Comparison of ENCODE assay signal across 12 mouse cellular contexts in the genomic region with DNA sequence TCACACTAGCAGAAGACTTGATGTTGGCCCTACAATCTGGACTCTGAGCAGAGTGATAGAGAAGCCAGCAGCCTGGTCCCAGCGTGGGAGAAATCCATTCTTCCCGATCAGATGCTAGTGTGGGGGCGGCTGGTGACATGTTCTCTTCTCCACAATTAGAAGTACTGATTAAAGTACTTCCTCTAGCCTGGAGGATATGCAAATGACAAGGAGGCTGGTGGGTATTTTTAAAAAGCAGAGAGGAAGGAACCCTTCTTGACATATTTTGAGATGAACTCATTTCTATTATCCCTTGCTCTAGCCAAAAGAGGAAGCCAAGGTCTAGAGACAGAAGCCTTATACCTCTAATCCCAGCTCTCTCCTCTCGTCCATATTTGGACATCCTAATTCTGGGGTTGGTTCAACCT. TPM values are rescaled to one million over a fixed set of nuclear protein-coding genes. Genes with fewer than 3 reads are reported as not detected.
A peak's percentile ranks its signal among the peaks of the same experiment; 100 is the strongest.
DNase-seq lines count a peak whose midpoint lies in the region; ATAC-seq and TF ChIP-seq lines count a peak whose summit lies in the region.
"Had no signal": no experiment of that assay in that cellular context is flagged by ENCODE, and none has a peak within 500 bp of the region (broad histone marks: within the 10 kb centered on the region; RNA-seq: fewer than 3 reads in every experiment).

No protein-coding gene starts in this region.

- no peaks in the 10 kb centered on the region for H3K9me3 ChIP-seq in midbrain, embryonic 16.5 days (replicated peaks; ENCODE audit: control insufficient read depth, low read length, poor library complexity, severe bottlenecking)
- H3K9me3 ChIP-seq: liver, embryonic 13.5 days had no signal

- TF ChIP-seq CTCF in bone marrow macrophage, adult 2 months (IDR thresholded peaks at IDR 0.05; ENCODE audit: low read depth, low read length), result no peak

- no peaks in the 10 kb centered on the region for H3K36me3 ChIP-seq in midbrain, embryonic 16.5 days (ENCODE audit: control insufficient read depth, insufficient read depth, low read length)
- H3K36me3 ChIP-seq: liver, embryonic 13.5 days had no signal

- ATAC-seq in monocyte, adult 5-6 weeks (replicated peaks; ENCODE audit: insufficient number of reproducible peaks, low FRiP score, low TSS enrichment, poor library complexity, severe bottlenecking), result peak; percentile 75
- ATAC-seq in midbrain, embryonic 16.5 days, result no peak
- ATAC-seq in megakaryocyte-erythroid progenitor cell, adult 5-6 weeks (replicated peaks; ENCODE audit: low FRiP score, low TSS enrichment, poor library complexity, severe bottlenecking), result no peak

- WGBS in midbrain, embryonic 16.5 days, result 88% methylated on average over 4 of the region's 4 CpGs

- no peak overlapping the region for H3K4me3 ChIP-seq in bone marrow macrophage, adult 2 months (ENCODE audit: insufficient read depth, low read length)
- no peak overlapping the region for H3K4me3 ChIP-seq in midbrain, embryonic 16.5 days (ENCODE audit: low read depth, low read length)
- H3K4me3 ChIP-seq: liver, embryonic 13.5 days; megakaryocyte, embryonic 14.5 days had no signal

- H3K4me2 ChIP-seq in midbrain, embryonic 16.5 days (ENCODE audit: low read length), result no peak overlapping the region
- H3K4me2 ChIP-seq: liver, embryonic 13.5 days had no signal

- H3K9ac ChIP-seq in midbrain, embryonic 16.5 days (ENCODE audit: low read depth, low read length), result no peak overlapping the region
- H3K9ac ChIP-seq: liver, embryonic 13.5 days had no signal

- no peak for TF ChIP-seq POLR2A in bone marrow macrophage, adult 2 months (IDR thresholded peaks at IDR 0.05; ENCODE audit: borderline replicate concordance, low read depth, low read length)

- H3K27me3 ChIP-seq in midbrain, embryonic 16.5 days (ENCODE audit: control insufficient read depth, insufficient read depth, low read depth, low read length), result no peaks in the 10 kb centered on the region
- H3K27me3 ChIP-seq: liver, embryonic 13.5 days; megakaryocyte, embryonic 14.5 days had no signal

- peaks cover 27% of the 10 kb centered on the region for H3K4me1 ChIP-seq in bone marrow macrophage, adult 2 months (ENCODE audit: control insufficient read depth, insufficient read depth, low read length)
- no peaks in the 10 kb centered on the region for H3K4me1 ChIP-seq in midbrain, embryonic 16.5 days (ENCODE audit: control insufficient read depth, insufficient read depth, low read length)
- H3K4me1 ChIP-seq: liver, embryonic 13.5 days; megakaryocyte, embryonic 14.5 days had no signal

- H3K27ac ChIP-seq in bone marrow macrophage, adult 2 months (ENCODE audit: insufficient read depth, low read depth, low read length), result peak overlapping the region; percentile 26; the same call in 1 of the 2 replicates
- no peak overlapping the region for H3K27ac ChIP-seq in midbrain, embryonic 16.5 days (ENCODE audit: low read length)
- H3K27ac ChIP-seq: liver, embryonic 13.5 days had no signal

- DNase-seq in B cell, adult 2 months, result peak; percentile 57 to 60
- DNase-seq in layer of hippocampus, adult 8-10 months (ENCODE audit: low spot score in 2 of 2), result peak; percentile 78 to 80
- DNase-seq in lung, adult 18-20 months, result no peak
- DNase-seq: gastrocnemius, postnatal 10 days; kidney, postnatal 25 days; liver, embryonic 13.5 days; thymus, postnatal 4 days had no signal

RNA-seq across cellular contexts. Expression of a gene that starts 40.4 kb away (rescaled TPM):
- 22.2 and 25.1 TPM in 2 replicates for polyA plus RNA-seq in bone marrow macrophage, adult 2 months (2012; ENCODE audit: insufficient read depth, insufficient read length, missing spikeins)
- total RNA-seq in layer of hippocampus, adult 8-10 months (2022), result 100 to 1,000 TPM; 171 to 189 (median 179) TPM
- 86.3 to 119 TPM (median 111 TPM) in 3 replicates for total RNA-seq in monocyte, adult 5-6 weeks (2017)
- polyA plus RNA-seq in midbrain, embryonic 16.5 days (2015; fragmentation: Nextera tagmentation; extraction: Ambion mirVana), result 6.8 and 7.2 TPM in 2 replicates
- 1.4 and 1.6 TPM in 2 replicates for total RNA-seq in megakaryocyte-erythroid progenitor cell, adult 5-6 weeks (2014; fragmentation: Nextera tagmentation)
- total RNA-seq in megakaryocyte-erythroid progenitor cell, adult 5-6 weeks (2017), result 1.4 and 1.7 TPM in 2 replicates

Comparison
In these comparisons a context has a peak if more than half of its experiments do, and no peak if none do; other contexts are left out.
1. DNase-seq: peak in B cell, adult 2 months (2 of 2) and layer of hippocampus, adult 8-10 months (2 of 2); none in lung, adult 18-20 months (0 of 2).
2. RNA of a gene that starts 40.4 kb away (total RNA-seq): 171 to 189 TPM in layer of hippocampus, adult 8-10 months and 86.3 to 119 TPM in monocyte, adult 5-6 weeks; 1.4 to 1.7 TPM in megakaryocyte-erythroid progenitor cell, adult 5-6 weeks; every median in the first group is over 10 times any median in the second.